Comparison of ENCODE assay signal across 9 mouse cellular contexts in genomic region chr2:162975157-162975775, GRCm38 (mm10). TPM values are rescaled to one million over a fixed set of nuclear protein-coding genes. Genes with fewer than 3 reads are reported as not detected.
A peak's percentile ranks its signal among the peaks of the same experiment; 100 is the strongest.
DNase-seq lines count a peak whose midpoint lies in the region; ATAC-seq and TF ChIP-seq lines count a peak whose summit lies in the region.
"Had no signal": no experiment of that assay in that cellular context is flagged by ENCODE, and none has a peak within 500 bp of the region (broad histone marks: within the 10 kb centered on the region; RNA-seq: fewer than 3 reads in every experiment).

No protein-coding gene starts in this region.

- H3K79me2 ChIP-seq in liver, adult 2 months (ENCODE audit: control insufficient read depth, insufficient read depth, low read length) = no peaks in the 10 kb centered on the region

- H3K27ac ChIP-seq in liver, adult 2 months (replicated peaks; ENCODE audit: insufficient read depth, low read depth, low read length) = peak overlapping the region; percentile 22
- no peak overlapping the region for H3K27ac ChIP-seq in liver, embryonic 11.5 days (ENCODE audit: low read depth, low read length)
- no peak overlapping the region for H3K27ac ChIP-seq in forebrain, embryonic 13.5 days
- H3K27ac ChIP-seq: liver, embryonic 13.5 days had no signal

- H3K27me3 ChIP-seq in liver, adult 2 months (ENCODE audit: control insufficient read depth, insufficient read depth, low read length) = no peaks in the 10 kb centered on the region
- no peaks in the 10 kb centered on the region for H3K27me3 ChIP-seq in liver, embryonic 11.5 days (replicated peaks; ENCODE audit: control insufficient read depth, insufficient read depth, low read length)
- H3K27me3 ChIP-seq in forebrain, embryonic 13.5 days = no peaks in the 10 kb centered on the region
- H3K27me3 ChIP-seq: liver, embryonic 13.5 days had no signal

- H3K36me3 ChIP-seq in liver, adult 2 months (ENCODE audit: control insufficient read depth, insufficient read depth, low read length) = no peaks in the 10 kb centered on the region
- no peaks in the 10 kb centered on the region for H3K36me3 ChIP-seq in liver, embryonic 11.5 days (ENCODE audit: control insufficient read depth, insufficient read depth, low read length)
- no peaks in the 10 kb centered on the region for H3K36me3 ChIP-seq in forebrain, embryonic 13.5 days (ENCODE audit: poor library complexity, severe bottlenecking)
- H3K36me3 ChIP-seq: liver, embryonic 13.5 days had no signal

- peaks cover 20% of the 10 kb centered on the region for H3K4me1 ChIP-seq in liver, adult 2 months (ENCODE audit: control insufficient read depth, insufficient read depth, low read length)
- peaks cover 9% of the 10 kb centered on the region; the same call in 1 of the 2 replicates for H3K4me1 ChIP-seq in liver, embryonic 11.5 days (replicated peaks; ENCODE audit: control insufficient read depth, insufficient read depth, low read length)
- peaks cover 31% of the 10 kb centered on the region for H3K4me1 ChIP-seq in forebrain, embryonic 13.5 days

- no peak for ATAC-seq in liver, embryonic 11.5 days (replicated peaks; ENCODE audit: low FRiP score)
- ATAC-seq in forebrain, embryonic 13.5 days = peak; percentile 80
- no peak for ATAC-seq in megakaryocyte, adult 5-6 weeks (ENCODE audit: poor library complexity, severe bottlenecking)

- H3K4me2 ChIP-seq in liver, embryonic 11.5 days = no peak overlapping the region
- no peak overlapping the region for H3K4me2 ChIP-seq in forebrain, embryonic 13.5 days
- H3K4me2 ChIP-seq: liver, embryonic 13.5 days had no signal

- TF ChIP-seq POLR2A in liver, adult 2 months (IDR thresholded peaks at IDR 0.05; ENCODE audit: extremely low read depth, insufficient read depth, low read length) = no peak

- no peaks in the 10 kb centered on the region for H3K9me3 ChIP-seq in liver, embryonic 11.5 days (ENCODE audit: control insufficient read depth, low read length)
- H3K9me3 ChIP-seq in forebrain, embryonic 13.5 days (replicated peaks) = no peaks in the 10 kb centered on the region
- H3K9me3 ChIP-seq: liver, embryonic 13.5 days had no signal

- H3K9ac ChIP-seq in liver, adult 2 months (ENCODE audit: low read depth, low read length) = no peak overlapping the region
- no peak overlapping the region for H3K9ac ChIP-seq in liver, embryonic 11.5 days (ENCODE audit: low read depth, low read length)
- no peak overlapping the region for H3K9ac ChIP-seq in forebrain, embryonic 13.5 days
- H3K9ac ChIP-seq: liver, embryonic 13.5 days had no signal

- no peak for TF ChIP-seq CTCF in liver, adult 2 months (IDR thresholded peaks at IDR 0.05; ENCODE audit: low read depth, low read length)

- 56% methylated on average over 11 of the region's 11 CpGs for WGBS in liver, adult 2 months
- 81% methylated on average over 11 of the region's 11 CpGs for WGBS in liver, embryonic 11.5 days
- WGBS in forebrain, embryonic 13.5 days = 68% methylated on average over 11 of the region's 11 CpGs

- DNase-seq in cerebellum, adult 11-12 months = peak; percentile 15
- no peak for DNase-seq in cerebellum, adult 8-10 months
- peak; percentile 51 for DNase-seq in liver, adult 2 months (ENCODE audit: extremely low read depth, low read depth, low spot score)
- no peak for DNase-seq in liver, embryonic 11.5 days (ENCODE audit: low spot score)
- peak; percentile 78 for DNase-seq in layer of hippocampus, adult 9-11 months
- no peak for DNase-seq in right cerebral cortex, postnatal 36 days (ENCODE audit: low spot score in 2 of 2)
- DNase-seq: liver, embryonic 13.5 days had no signal

- H3K4me3 ChIP-seq in liver, adult 2 months (ENCODE audit: insufficient read depth, low read depth, low read length) = no peak overlapping the region
- no peak overlapping the region for H3K4me3 ChIP-seq in liver, embryonic 11.5 days (ENCODE audit: low read depth, low read length)
- H3K4me3 ChIP-seq in forebrain, embryonic 13.5 days = no peak overlapping the region
- H3K4me3 ChIP-seq: liver, embryonic 13.5 days had no signal

RNA-seq across cellular contexts. Expression of gene Sgk2, which starts 11.9 kb away (rescaled TPM):
- 39.4 and 65.0 TPM in 2 replicates for total RNA-seq in liver, adult 2 months (2014; rRNA removed)
- 27.8 and 39.0 TPM in 2 replicates for polyA plus RNA-seq in liver, adult 2 months (2012; rRNA removed)
- polyA plus RNA-seq in liver, embryonic 11.5 days (2014; fragmentation: Nextera tagmentation; extraction: Ambion mirVana) = 2.8 and 3.3 TPM in 2 replicates
- not detected in 2 replicates for polyA plus RNA-seq in forebrain, embryonic 13.5 days (2015; fragmentation: Nextera tagmentation; extraction: Ambion mirVana)
- not detected in 2 replicates for total RNA-seq in megakaryocyte, adult 5-6 weeks (2015)
- total RNA-seq in megakaryocyte, adult 5-6 weeks (2017) = not detected in 2 replicates

RNA-seq across cellular contexts. Expression of gene L3mbtl1, which starts 32.0 kb away (rescaled TPM):
- 0.28 TPM in 1 of 2 replicates, not detected in the other for total RNA-seq in liver, adult 2 months (2014; rRNA removed)
- polyA plus RNA-seq in liver, adult 2 months (2012; rRNA removed) = 0.11 TPM in 1 of 2 replicates, not detected in the other
- 0.05 and 0.08 TPM in 2 replicates for polyA plus RNA-seq in liver, embryonic 11.5 days (2014; fragmentation: Nextera tagmentation; extraction: Ambion mirVana)
- 0.25 and 0.37 TPM in 2 replicates for polyA plus RNA-seq in forebrain, embryonic 13.5 days (2015; fragmentation: Nextera tagmentation; extraction: Ambion mirVana)
- 0.04 and 0.27 TPM in 2 replicates for total RNA-seq in megakaryocyte, adult 5-6 weeks (2015)
- 0.16 TPM in 1 of 2 replicates, not detected in the other for total RNA-seq in megakaryocyte, adult 5-6 weeks (2017)

RNA-seq across cellular contexts. Expression of gene Ift52, which starts 41.9 kb away (rescaled TPM):
- 12.1 and 18.3 TPM in 2 replicates for total RNA-seq in liver, adult 2 months (2014; rRNA removed)
- 18.0 and 18.8 TPM in 2 replicates for polyA plus RNA-seq in liver, adult 2 months (2012; rRNA removed)
- polyA plus RNA-seq in liver, embryonic 11.5 days (2014; fragmentation: Nextera tagmentation; extraction: Ambion mirVana) = 43.0 and 44.8 TPM in 2 replicates
- 44.8 and 48.9 TPM in 2 replicates for polyA plus RNA-seq in forebrain, embryonic 13.5 days (2015; fragmentation: Nextera tagmentation; extraction: Ambion mirVana)
- total RNA-seq in megakaryocyte, adult 5-6 weeks (2015) = 23.9 and 28.0 TPM in 2 replicates
- total RNA-seq in megakaryocyte, adult 5-6 weeks (2017) = 11.9 and 17.2 TPM in 2 replicates

RNA-seq across cellular contexts. Expression of gene Srsf6, which starts 43.9 kb away (rescaled TPM):
- 34.3 and 37.1 TPM in 2 replicates for total RNA-seq in liver, adult 2 months (2014; rRNA removed)
- polyA plus RNA-seq in liver, adult 2 months (2012; rRNA removed) = 60.0 and 81.2 TPM in 2 replicates
- 240 and 261 TPM in 2 replicates for polyA plus RNA-seq in liver, embryonic 11.5 days (2014; fragmentation: Nextera tagmentation; extraction: Ambion mirVana)
- polyA plus RNA-seq in forebrain, embryonic 13.5 days (2015; fragmentation: Nextera tagmentation; extraction: Ambion mirVana) = 212 and 238 TPM in 2 replicates
- total RNA-seq in megakaryocyte, adult 5-6 weeks (2015) = 118 and 120 TPM in 2 replicates
- 111 and 123 TPM in 2 replicates for total RNA-seq in megakaryocyte, adult 5-6 weeks (2017)

Comparison
In these comparisons a context has a peak if more than half of its experiments do, and no peak if none do; other contexts are left out.
1. DNase-seq: peak in cerebellum, adult 11-12 months (single experiment), liver, adult 2 months (single experiment) and layer of hippocampus, adult 9-11 months (single experiment); none in cerebellum, adult 8-10 months (single experiment), liver, embryonic 11.5 days (single experiment) and right cerebral cortex, postnatal 36 days (0 of 2).